8 mouse cellular contexts compared by ENCODE assay signal in genomic region chr13:111413156-111413555, GRCm38 (mm10).
DNase-seq lines count a peak whose midpoint lies in the region; ATAC-seq and TF ChIP-seq lines count a peak whose summit lies in the region.

No protein-coding gene starts in this region.

- no peak overlapping the region for H3K4me2 ChIP-seq in kidney, postnatal 0 days (ENCODE audit: low read length)

- H3K9me3 ChIP-seq in kidney, postnatal 0 days (replicated peaks; ENCODE audit: low read length), result no peaks in the 10 kb centered on the region

- H3K9ac ChIP-seq in kidney, postnatal 0 days (ENCODE audit: low read depth, low read length), result no peak overlapping the region

- no peaks in the 10 kb centered on the region for H3K36me3 ChIP-seq in kidney, postnatal 0 days (ENCODE audit: insufficient read depth, low read length)
- no peaks in the 10 kb centered on the region for H3K36me3 ChIP-seq in splenic B cell, adult 2 months (ENCODE audit: control insufficient read depth, insufficient read depth, low read length, poor library complexity, severe bottlenecking)

- no peak overlapping the region for H3K4me3 ChIP-seq in kidney, postnatal 0 days (replicated peaks; ENCODE audit: low read depth, low read length)

- WGBS in kidney, postnatal 0 days, result 38% methylated on average over 4 of the region's 4 CpGs

- no peak overlapping the region for H3K27ac ChIP-seq in kidney, postnatal 0 days

- H3K4me1 ChIP-seq in kidney, postnatal 0 days (replicated peaks; ENCODE audit: insufficient read depth, low read length), result no peaks in the 10 kb centered on the region

- H3K27me3 ChIP-seq in kidney, postnatal 0 days (ENCODE audit: insufficient read depth, low read length), result no peaks in the 10 kb centered on the region
- H3K27me3 ChIP-seq in splenic B cell, adult 2 months (ENCODE audit: control insufficient read depth, insufficient read depth, low read length, poor library complexity, severe bottlenecking), result peaks cover 2% of the 10 kb centered on the region; the same call in 1 of the 2 replicates

- ATAC-seq in kidney, postnatal 0 days (replicated peaks; ENCODE audit: low FRiP score, low read depth), result no peak

- peak; percentile 23 to 83 for DNase-seq in heart, adult 18-20 months
- DNase-seq in heart, adult 11 months, result no peak
- DNase-seq in 3T3-L1 (ENCODE audit: low read depth, low spot score), result peak; percentile 80
- DNase-seq in Muller cell, postnatal 12 days (ENCODE audit: inconsistent ontology term), result peak; percentile 18
- DNase-seq in cerebellum, postnatal 36 days, result peak; percentile 58 to 74
- peak; percentile 74 for DNase-seq in kidney, postnatal 0 days (ENCODE audit: low spot score)
- DNase-seq in lung, postnatal 10 days, result peak; percentile 79
- peak; percentile 79 for DNase-seq in splenic B cell, adult 2 months (ENCODE audit: low read depth, low spot score)

- TF ChIP-seq CTCF in kidney, postnatal 0 days (IDR thresholded peaks at IDR 0.05; ENCODE audit: low read depth), result peak; percentile 83
